Mouse (Mus musculus) lung, embryonic 14.5 days (tissue): ENCODE data around the gene Parp16. TPM values are rescaled to one million over a fixed set of nuclear protein-coding genes. Genes with fewer than 3 reads are reported as not detected.

ENCODE experiments used
- ATAC-seq: fragments of 200-750 bp; cut with Nextera tagmentation; 2 replicates; pipeline ENCODE4 v1.8.0; 2017; ENCODE audit warnings: mild to moderate bottlenecking, moderate TSS enrichment, moderate library complexity; ENCODE audit not compliant: insufficient read depth
- DNase-seq: peaks from one replicate; pipeline ENCODE4 v3.0.0-alpha.2; 2015
- H3K27ac ChIP-seq: fragments of 300-500 bp; sonication (generic); 2 replicates; pipeline ENCODE4 v1.5.1; 2014; ENCODE audit warnings: low read depth, mild to moderate bottlenecking, moderate library complexity
- H3K27me3 ChIP-seq: fragments of 300-500 bp; sonication (generic); 2 replicates; pipeline ENCODE4 v1.6.1; 2014; ENCODE audit warnings: low read length, control low read depth; ENCODE audit not compliant: insufficient read depth
- H3K36me3 ChIP-seq: fragments of 300-500 bp; sonication (generic); 2 replicates; pipeline ENCODE4 v1.6.1; 2014; ENCODE audit warnings: control low read depth; ENCODE audit not compliant: insufficient read depth
- H3K4me1 ChIP-seq: fragments of 300-500 bp; sonication (generic); 2 replicates; pipeline ENCODE4 v1.6.1; 2014; ENCODE audit warnings: antibody characterized with exemption, control low read depth; ENCODE audit not compliant: insufficient read depth
- H3K4me2 ChIP-seq: fragments of 300-500 bp; sonication (generic); 2 replicates; pipeline ENCODE4 v1.6.1; 2014; ENCODE audit warnings: mild to moderate bottlenecking
- H3K4me3 ChIP-seq: fragments of 300-500 bp; sonication (generic); 2 replicates; pipeline ENCODE4 v1.5.1; 2014; ENCODE audit warnings: low read depth, low read length
- H3K9ac ChIP-seq: fragments of 300-500 bp; sonication (generic); 2 replicates; pipeline ENCODE4 v1.6.1; 2014
- H3K9me3 ChIP-seq: fragments of 300-500 bp; sonication (generic); 2 replicates; pipeline ENCODE4 v1.6.1; 2016; ENCODE audit warnings: low read depth, low read length, control low read depth
- CTCF ChIP-seq: IDR thresholded peaks from 2 replicates; pipeline ENCODE4 v1.5.1; 2016; ENCODE audit warnings: antibody characterized with exemption, low read depth
- WGBS: fragments of 180-500 bp; shearing (Covaris S2); extraction: QIAGEN DNeasy Blood & Tissue Kit; methylation state at CpG from one replicate; pipeline ENCODE4 v1.1.7; 2014; 5-methylcytosine and 5-hydroxymethylcytosine counted together
- polyA plus RNA-seq: library from polyadenylated mRNA; unstranded; fragments of >200 nt; fragmentation: Nextera tagmentation; extraction: Ambion mirVana; gene quantifications from 2 replicates; pipeline ENCODE4 v1.2.1, GENCODE M21; 2014

Gene Parp16
- polyA plus RNA-seq, 1 experiment from 2014 or later, result 5.3 TPM

- no peak overlapping the region for H3K4me3 ChIP-seq
- H3K4me1 ChIP-seq, result peaks cover 19% of the 10 kb centered on the region
- ATAC-seq, result no peak
- DNase-seq, result peak; percentile 31
- 69% methylated on average over 12 of the region's 12 CpGs for WGBS
- no peaks in the 10 kb centered on the region for H3K27me3 ChIP-seq
- no peaks in the 10 kb centered on the region for H3K36me3 ChIP-seq
- no peaks in the 10 kb centered on the region for H3K9me3 ChIP-seq
- no peak for TF ChIP-seq CTCF
- H3K27ac ChIP-seq, result no peak overlapping the region
- no peak overlapping the region for H3K9ac ChIP-seq
- H3K4me2 ChIP-seq, result no peak overlapping the region
These were observed 1.9 kb upstream of the Parp16 start for GRCm38 (mm10) chr9:65193214-65193613.

DNA sequence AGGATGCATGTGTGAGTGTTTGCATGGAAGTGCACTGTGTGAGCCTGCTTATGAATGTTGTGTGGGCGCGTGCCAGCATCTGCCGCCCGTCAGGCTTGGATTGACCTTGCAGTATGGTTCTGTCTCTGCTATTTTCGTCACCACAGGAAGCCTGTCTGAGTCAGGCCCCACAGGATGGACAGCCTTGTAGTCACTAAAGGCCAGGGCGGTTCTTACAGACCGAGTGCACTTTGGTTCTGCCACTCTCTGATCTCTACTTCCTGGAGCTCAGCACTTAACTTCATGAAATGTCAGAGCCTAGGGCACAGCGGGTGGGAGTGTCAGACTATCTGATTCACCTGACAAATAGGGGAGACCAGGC, 448 bp downstream of the Parp16 start:
- ATAC-seq, result peak; percentile 5; the same call in 1 of the 2 replicates

DNA sequence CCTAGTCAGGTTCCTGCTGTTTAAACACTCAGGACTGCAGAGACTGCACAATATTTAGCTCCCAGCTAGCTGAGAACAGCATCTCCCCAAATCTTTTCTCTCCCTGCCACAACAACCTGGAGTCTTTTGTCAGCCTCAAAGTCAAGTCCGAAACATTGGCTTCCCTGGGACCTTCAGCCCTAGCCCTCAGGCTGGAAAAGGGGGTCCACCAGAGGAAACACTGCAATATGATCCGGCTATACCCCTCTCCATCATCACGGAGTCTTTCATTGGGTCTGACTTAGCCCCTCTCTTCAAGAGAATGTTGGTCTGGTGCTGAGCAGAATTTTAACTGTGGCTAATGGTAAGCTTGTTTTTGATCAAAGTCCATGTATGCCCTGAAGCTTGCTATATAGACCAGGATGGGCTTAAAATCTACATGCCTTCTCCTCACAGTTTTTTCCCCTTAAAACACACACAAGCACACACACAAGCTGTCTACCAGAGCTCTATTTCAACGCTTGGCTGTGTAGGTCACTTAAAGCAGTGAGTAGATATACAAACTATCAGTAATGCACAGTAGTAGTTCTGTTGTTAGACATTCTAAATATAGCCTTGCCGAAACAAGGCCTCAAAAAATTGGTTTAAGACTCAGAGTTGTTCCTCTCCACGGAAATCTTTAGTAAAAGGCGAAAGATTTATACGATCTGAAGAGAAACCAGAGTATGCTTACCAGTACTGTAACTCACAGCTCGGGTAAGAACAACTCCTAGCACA, 1.0 kb downstream of the Parp16 start:
- H3K4me1 ChIP-seq, result peaks cover 19% of the 10 kb centered on the region
- no peaks in the 10 kb centered on the region for H3K9me3 ChIP-seq
- peak; percentile 93 for DNase-seq
- no peak for TF ChIP-seq CTCF
- peak overlapping the region; percentile 43 for H3K4me2 ChIP-seq
- peak overlapping the region; percentile 14; the same call in 1 of the 2 replicates for H3K4me3 ChIP-seq
- peak overlapping the region; percentile 95 for H3K27ac ChIP-seq
- WGBS, result 2% methylated on average over 9 of the region's 9 CpGs
- no peaks in the 10 kb centered on the region for H3K27me3 ChIP-seq
- peak overlapping the region; percentile 47 for H3K9ac ChIP-seq
- no peaks in the 10 kb centered on the region for H3K36me3 ChIP-seq
- ATAC-seq, result peak; percentile 93

More for the DNA sequence above, 448 bp downstream of the Parp16 start:
- WGBS, result 25% methylated on average over 8 of the region's 8 CpGs
- H3K36me3 ChIP-seq, result no peaks in the 10 kb centered on the region
- no peaks in the 10 kb centered on the region for H3K9me3 ChIP-seq
- H3K4me1 ChIP-seq, result peaks cover 19% of the 10 kb centered on the region
- no peak for TF ChIP-seq CTCF
- H3K4me3 ChIP-seq, result no peak overlapping the region
- peak overlapping the region; percentile 95 for H3K27ac ChIP-seq
- H3K27me3 ChIP-seq, result no peaks in the 10 kb centered on the region
- DNase-seq, result peak; percentile 67
- H3K4me2 ChIP-seq, result peak overlapping the region; percentile 23; the same call in 1 of the 2 replicates
- no peak overlapping the region for H3K9ac ChIP-seq

GRCm38 (mm10) chr9:65196738-65197569, 1.8 kb downstream of the Parp16 start:
- peak; percentile 81 for TF ChIP-seq CTCF
- ATAC-seq, result peak; percentile 76
- Histone ChIP-seq H3K9me3 (no peaks in the 10 kb centered on the region), H3K9ac (peak overlapping the region; percentile 47), H3K4me2 (peak overlapping the region; percentile 43), H3K27me3 (no peaks in the 10 kb centered on the region), H3K4me3 (peak overlapping the region; percentile 14; the same call in 1 of the 2 replicates), H3K36me3 (no peaks in the 10 kb centered on the region), H3K4me1 (peaks cover 13% of the 10 kb centered on the region), H3K27ac (peak overlapping the region; percentile 95)
- WGBS, result 15% methylated on average over 26 of the region's 26 CpGs
- peak; percentile 97 for DNase-seq

- Histone ChIP-seq H3K9me3 (no peaks in the 10 kb centered on the region), H3K9ac (no peak overlapping the region), H3K4me3 (no peak overlapping the region), H3K36me3 (no peaks in the 10 kb centered on the region), H3K4me2 (no peak overlapping the region), H3K27ac (no peak overlapping the region), H3K27me3 (no peaks in the 10 kb centered on the region), H3K4me1 (peaks cover 10% of the 10 kb centered on the region)
- 83% methylated on average over 6 of the region's 6 CpGs for WGBS
- DNase-seq (no peak), ATAC-seq (no peak)
- TF ChIP-seq CTCF, result no peak
These were observed 2.7 kb downstream of the Parp16 start for GRCm38 (mm10) chr9:65197826-65198225.

DNA sequence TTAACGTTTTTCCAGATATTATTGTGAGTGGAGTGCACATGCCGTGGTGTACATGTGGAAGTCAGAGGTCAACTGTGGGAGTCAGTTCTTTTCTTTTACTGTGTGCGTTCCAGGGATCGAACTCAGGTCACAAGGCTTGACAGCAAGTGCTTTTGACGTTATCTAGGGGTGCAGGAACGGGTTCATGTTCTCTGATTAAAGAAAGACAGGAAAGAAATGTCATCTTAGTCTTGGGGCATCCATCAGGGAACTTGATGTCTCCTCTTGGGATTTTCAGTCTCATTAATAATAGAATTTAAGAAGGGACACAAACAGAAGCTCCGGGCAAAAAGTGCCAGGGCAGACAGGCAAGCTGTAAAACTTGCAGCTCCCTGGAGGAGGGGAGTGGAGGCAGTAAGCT, 4.6 kb downstream of the Parp16 start:
- H3K9me3 ChIP-seq, result no peaks in the 10 kb centered on the region
- H3K27ac ChIP-seq, result no peak overlapping the region
- peaks cover 10% of the 10 kb centered on the region for H3K4me1 ChIP-seq
- no peak overlapping the region for H3K9ac ChIP-seq
- no peaks in the 10 kb centered on the region for H3K27me3 ChIP-seq
- no peak overlapping the region for H3K4me3 ChIP-seq
- TF ChIP-seq CTCF, result no peak
- DNase-seq, result no peak
- ATAC-seq, result no peak
- H3K4me2 ChIP-seq, result no peak overlapping the region
- H3K36me3 ChIP-seq, result no peaks in the 10 kb centered on the region
- 26% methylated on average over 7 of the region's 7 CpGs for WGBS

GRCm38 (mm10) chr9:65200606-65201005, 5.5 kb downstream of the Parp16 start:
- no peaks in the 10 kb centered on the region for H3K36me3 ChIP-seq
- no peaks in the 10 kb centered on the region for H3K27me3 ChIP-seq
- DNase-seq (no peak), ATAC-seq (no peak)
- no peak overlapping the region for H3K4me3 ChIP-seq
- H3K27ac ChIP-seq, result peak overlapping the region; percentile 25; the same call in 1 of the 2 replicates
- H3K4me1 ChIP-seq, result peaks cover 4% of the 10 kb centered on the region; the same call in 1 of the 2 replicates
- TF ChIP-seq CTCF, result no peak
- no peaks in the 10 kb centered on the region for H3K9me3 ChIP-seq
- no peak overlapping the region for H3K9ac ChIP-seq
- WGBS, result 73% methylated on average over 1 of the region's 1 CpGs
- no peak overlapping the region for H3K4me2 ChIP-seq
